Mouse (Mus musculus): Measurements from ENCODE around the gene Unk.

- TF ChIP-seq CTCF (IDR thresholded peaks at IDR 0.05; ENCODE audit: low read depth, low read length) (no peak), POLR2A (IDR thresholded peaks at IDR 0.05; ENCODE audit: borderline replicate concordance, low read depth, low read length) (no peak)
Observed at GRCm38 (mm10) chr11:116012262-116012947, 17.7 kb upstream of the Unk start, which contains the start of gene Galk1.
